Mouse (Mus musculus): Measurements from ENCODE around the gene Wwc2. TPM values are rescaled to one million over a fixed set of nuclear protein-coding genes. Genes with fewer than 3 reads are reported as not detected.

The Wwc2 gene
- total RNA-seq, 1 experiment, result 19.6 TPM

GRCm38 (mm10) chr8:47810666-47811015 is 180.1 kb downstream of the Wwc2 start:
- in situ Hi-C loops (cut with MboI; ENCODE audit: low sequenced_read_pairs in 2 of 2, unreplicated experiment in 2 of 2), result no loop called here
- H3K4me1 ChIP-seq (ENCODE audit: control insufficient read depth in 2 of 2, insufficient read depth in 2 of 2, low read length in 2 of 2, poor library complexity in 1 of 2), result no peaks in the 10 kb centered on the region
- no peaks in the 10 kb centered on the region for H3K36me3 ChIP-seq (ENCODE audit: control insufficient read depth, insufficient read depth, low read length, poor library complexity, severe bottlenecking)
- no peak for TF ChIP-seq HCFC1 (IDR thresholded peaks at IDR 0.05; ENCODE audit: borderline replicate concordance, insufficient read depth, low read length)
- TF ChIP-seq ZC3H11A (IDR thresholded peaks at IDR 0.05; ENCODE audit: borderline replicate concordance, low read depth, low read length), result peak; percentile 21; the same call in 1 of the 2 replicates
- no peak overlapping the region for H3K27ac ChIP-seq (ENCODE audit: insufficient read depth, low read depth, low read length, poor library complexity, severe bottlenecking)
- no peak overlapping the region for H3K4me3 ChIP-seq (ENCODE audit: insufficient read depth in 1 of 2, low read depth in 1 of 2, low read length in 2 of 2, poor library complexity in 1 of 2, severe bottlenecking in 1 of 2)
- H3K9ac ChIP-seq (ENCODE audit: insufficient read depth, low read depth, low read length, poor library complexity, severe bottlenecking), result no peak overlapping the region
- no peaks in the 10 kb centered on the region for H3K9me3 ChIP-seq (ENCODE audit: control insufficient read depth, insufficient read depth, low read depth, low read length)
- peak; percentile 44 for DNase-seq (ENCODE audit: low read depth, low spot score)

- no peak overlapping the region for H3K9ac ChIP-seq (ENCODE audit: insufficient read depth, low read depth, low read length, poor library complexity, severe bottlenecking)
- no peaks in the 10 kb centered on the region for H3K36me3 ChIP-seq (ENCODE audit: control insufficient read depth, insufficient read depth, low read length, poor library complexity, severe bottlenecking)
- no peaks in the 10 kb centered on the region for H3K4me1 ChIP-seq (ENCODE audit: control insufficient read depth in 2 of 2, insufficient read depth in 2 of 2, low read length in 2 of 2, poor library complexity in 1 of 2)
- no peak overlapping the region for H3K27ac ChIP-seq (ENCODE audit: insufficient read depth, low read depth, low read length, poor library complexity, severe bottlenecking)
- no peak for TF ChIP-seq ZC3H11A (IDR thresholded peaks at IDR 0.05; ENCODE audit: borderline replicate concordance, low read depth, low read length)
- TF ChIP-seq ZNF384 (IDR thresholded peaks at IDR 0.05; ENCODE audit: low read depth, low read length), result no peak
- TF ChIP-seq HCFC1 (IDR thresholded peaks at IDR 0.05; ENCODE audit: borderline replicate concordance, insufficient read depth, low read length), result no peak
- TF ChIP-seq MAFK (IDR thresholded peaks at IDR 0.05; ENCODE audit: insufficient read depth, low read depth, low read length), result no peak
- TF ChIP-seq CHD2 (IDR thresholded peaks at IDR 0.05; ENCODE audit: low read depth, low read length), result no peak
- DNase-seq (ENCODE audit: low read depth, low spot score), result no peak
- no peaks in the 10 kb centered on the region for H3K9me3 ChIP-seq (ENCODE audit: control insufficient read depth, insufficient read depth, low read depth, low read length)
- in situ Hi-C loops (cut with MboI; ENCODE audit: low sequenced_read_pairs in 2 of 2, unreplicated experiment in 2 of 2), result no loop called here
- no peak overlapping the region for H3K4me3 ChIP-seq (ENCODE audit: insufficient read depth in 1 of 2, low read depth in 1 of 2, low read length in 2 of 2, poor library complexity in 1 of 2, severe bottlenecking in 1 of 2)
These were observed 180.6 kb downstream of the Wwc2 start for GRCm38 (mm10) chr8:47809970-47810665.

GRCm38 (mm10) chr8:47804262-47804661 is 186.5 kb downstream of the Wwc2 start:
- H3K4me3 ChIP-seq (ENCODE audit: insufficient read depth in 1 of 2, low read depth in 1 of 2, low read length in 2 of 2, poor library complexity in 1 of 2, severe bottlenecking in 1 of 2), result no peak overlapping the region
- H3K9ac ChIP-seq (ENCODE audit: insufficient read depth, low read depth, low read length, poor library complexity, severe bottlenecking), result no peak overlapping the region
- DNase-seq (ENCODE audit: low read depth, low spot score), result no peak
- no peak overlapping the region for H3K27ac ChIP-seq (ENCODE audit: insufficient read depth, low read depth, low read length, poor library complexity, severe bottlenecking)
- no peaks in the 10 kb centered on the region for H3K36me3 ChIP-seq (ENCODE audit: control insufficient read depth, insufficient read depth, low read length, poor library complexity, severe bottlenecking)
- in situ Hi-C loops (cut with MboI; ENCODE audit: low sequenced_read_pairs in 2 of 2, unreplicated experiment in 2 of 2), result no loop called here
- H3K4me1 ChIP-seq (ENCODE audit: control insufficient read depth in 2 of 2, insufficient read depth in 2 of 2, low read length in 2 of 2, poor library complexity in 1 of 2), result no peaks in the 10 kb centered on the region
- TF ChIP-seq HCFC1 (IDR thresholded peaks at IDR 0.05; ENCODE audit: borderline replicate concordance, insufficient read depth, low read length), result no peak
- TF ChIP-seq ZC3H11A (IDR thresholded peaks at IDR 0.05; ENCODE audit: borderline replicate concordance, low read depth, low read length), result no peak
- TF ChIP-seq CHD2 (IDR thresholded peaks at IDR 0.05; ENCODE audit: low read depth, low read length), result no peak
- TF ChIP-seq MAFK (IDR thresholded peaks at IDR 0.05; ENCODE audit: insufficient read depth, low read depth, low read length), result no peak
- TF ChIP-seq ZNF384 (IDR thresholded peaks at IDR 0.05; ENCODE audit: low read depth, low read length), result no peak
- H3K9me3 ChIP-seq (ENCODE audit: control insufficient read depth, insufficient read depth, low read depth, low read length), result no peaks in the 10 kb centered on the region

- Histone ChIP-seq H3K9ac (ENCODE audit: insufficient read depth, low read depth, low read length, poor library complexity, severe bottlenecking) (no peak overlapping the region), H3K4me3 (ENCODE audit: insufficient read depth in 1 of 2, low read depth in 1 of 2, low read length in 2 of 2, poor library complexity in 1 of 2, severe bottlenecking in 1 of 2) (no peak overlapping the region), H3K9me3 (ENCODE audit: control insufficient read depth, insufficient read depth, low read depth, low read length) (no peaks in the 10 kb centered on the region), H3K4me1 (ENCODE audit: control insufficient read depth in 2 of 2, insufficient read depth in 2 of 2, low read length in 2 of 2, poor library complexity in 1 of 2) (no peaks in the 10 kb centered on the region), H3K27ac (ENCODE audit: insufficient read depth, low read depth, low read length, poor library complexity, severe bottlenecking) (no peak overlapping the region), H3K36me3 (ENCODE audit: control insufficient read depth, insufficient read depth, low read length, poor library complexity, severe bottlenecking) (no peaks in the 10 kb centered on the region)
- no peak for DNase-seq (ENCODE audit: low read depth, low spot score)
- TF ChIP-seq HCFC1 (IDR thresholded peaks at IDR 0.05; ENCODE audit: borderline replicate concordance, insufficient read depth, low read length), result no peak
- no peak for TF ChIP-seq ZC3H11A (IDR thresholded peaks at IDR 0.05; ENCODE audit: borderline replicate concordance, low read depth, low read length)
- TF ChIP-seq ZNF384 (IDR thresholded peaks at IDR 0.05; ENCODE audit: low read depth, low read length), result no peak
- TF ChIP-seq CHD2 (IDR thresholded peaks at IDR 0.05; ENCODE audit: low read depth, low read length), result no peak
- no peak for TF ChIP-seq MAFK (IDR thresholded peaks at IDR 0.05; ENCODE audit: insufficient read depth, low read depth, low read length)
- in situ Hi-C loops (cut with MboI; ENCODE audit: low sequenced_read_pairs in 2 of 2, unreplicated experiment in 2 of 2), result no loop called here
These were observed 188.4 kb downstream of the Wwc2 start for GRCm38 (mm10) chr8:47802349-47802748.

GRCm38 (mm10) chr8:47799438-47799837 is 191.3 kb downstream of the Wwc2 start:
- H3K4me3 ChIP-seq (ENCODE audit: insufficient read depth in 1 of 2, low read depth in 1 of 2, low read length in 2 of 2, poor library complexity in 1 of 2, severe bottlenecking in 1 of 2), result no peak overlapping the region
- in situ Hi-C loops (cut with MboI; ENCODE audit: low sequenced_read_pairs in 2 of 2, unreplicated experiment in 2 of 2), result no loop called here
- H3K4me1 ChIP-seq (ENCODE audit: control insufficient read depth in 2 of 2, insufficient read depth in 2 of 2, low read length in 2 of 2, poor library complexity in 1 of 2), result no peaks in the 10 kb centered on the region
- no peak overlapping the region for H3K27ac ChIP-seq (ENCODE audit: insufficient read depth, low read depth, low read length, poor library complexity, severe bottlenecking)
- H3K9ac ChIP-seq (ENCODE audit: insufficient read depth, low read depth, low read length, poor library complexity, severe bottlenecking), result no peak overlapping the region
- H3K9me3 ChIP-seq (ENCODE audit: control insufficient read depth, insufficient read depth, low read depth, low read length), result no peaks in the 10 kb centered on the region
- no peaks in the 10 kb centered on the region for H3K36me3 ChIP-seq (ENCODE audit: control insufficient read depth, insufficient read depth, low read length, poor library complexity, severe bottlenecking)
- TF ChIP-seq MAFK (IDR thresholded peaks at IDR 0.05; ENCODE audit: insufficient read depth, low read depth, low read length) (no peak), CHD2 (IDR thresholded peaks at IDR 0.05; ENCODE audit: low read depth, low read length) (no peak), ZC3H11A (IDR thresholded peaks at IDR 0.05; ENCODE audit: borderline replicate concordance, low read depth, low read length) (no peak), ZNF384 (IDR thresholded peaks at IDR 0.05; ENCODE audit: low read depth, low read length) (no peak), HCFC1 (IDR thresholded peaks at IDR 0.05; ENCODE audit: borderline replicate concordance, insufficient read depth, low read length) (no peak)
- no peak for DNase-seq (ENCODE audit: low read depth, low spot score)
